Mouse (Mus musculus) right cerebral cortex, postnatal 4 days (tissue): ENCODE data around the gene Sptlc2.

Experiments
- DNase-seq: peaks from one replicate; pipeline ENCODE4 v3.0.0-alpha.2; 2022

The Sptlc2 gene

GRCm38 (mm10) chr12:87388122-87388774 lies at the start of gene Sptlc2:
Gene Sptlc2 (minus strand): TSS chr12:87388355.
- peak; percentile 97 for DNase-seq

GRCm38 (mm10) chr12:87428885-87429284 lies 40.7 kb upstream of the Sptlc2 start:
- DNase-seq, result no peak

- DNase-seq, result no peak
Observed at GRCm38 (mm10) chr12:87428295-87428694, 40.1 kb upstream of the Sptlc2 start.

DNA sequence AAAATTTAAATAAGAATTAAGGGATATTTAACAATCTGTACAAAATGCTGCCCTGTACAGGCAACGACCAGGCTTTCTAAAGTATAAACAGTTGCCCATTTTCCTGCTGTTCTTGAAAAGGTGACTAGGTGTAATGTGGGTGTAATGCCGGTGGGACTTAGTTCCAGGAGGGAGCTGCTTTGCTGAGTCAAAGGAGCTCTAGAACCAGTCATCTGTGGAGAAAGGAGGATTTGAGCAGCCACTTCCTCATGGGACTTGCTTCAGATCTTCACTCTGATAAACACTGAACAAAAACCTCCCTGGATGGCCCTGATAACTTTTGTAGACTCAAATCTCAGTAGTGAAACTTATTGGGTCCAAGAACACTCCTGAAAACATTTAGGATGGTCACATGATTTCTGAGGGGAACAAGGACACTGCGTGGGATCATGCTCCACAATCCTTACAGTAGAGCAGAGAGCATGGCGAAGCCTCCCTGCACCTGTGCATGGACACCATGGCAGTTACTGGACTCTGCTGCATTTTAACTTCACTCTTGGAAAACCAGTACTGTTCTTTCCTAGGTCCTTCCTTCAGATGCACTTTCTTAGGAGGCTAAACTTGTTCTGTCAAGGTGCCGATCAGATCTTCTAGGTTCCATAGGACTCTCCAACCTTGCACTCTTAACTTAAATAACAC lies 38.3 kb upstream of the Sptlc2 start:
- no peak for DNase-seq

DNA sequence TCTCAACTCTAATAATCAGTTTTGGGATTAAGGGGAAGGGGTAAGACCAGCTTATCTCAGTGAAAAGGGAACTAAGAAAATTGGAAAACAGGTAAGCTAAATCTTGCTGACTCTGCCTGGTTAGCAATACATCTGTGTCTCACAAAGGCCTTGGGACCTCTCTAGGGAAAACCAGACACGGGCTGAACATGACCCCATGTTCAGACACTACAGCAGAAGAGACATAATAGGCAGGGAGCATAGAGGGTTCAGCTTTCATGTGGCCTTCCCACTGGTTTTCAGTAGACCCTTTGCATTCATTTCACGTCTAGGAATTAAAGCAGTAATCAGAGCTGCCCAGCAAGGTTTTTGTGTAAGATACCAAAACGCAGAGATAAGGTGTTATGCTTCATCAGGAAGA lies 36.4 kb upstream of the Sptlc2 start:
- DNase-seq, result no peak

GRCm38 (mm10) chr12:87423700-87424099 lies 35.5 kb upstream of the Sptlc2 start:
- no peak for DNase-seq

DNA sequence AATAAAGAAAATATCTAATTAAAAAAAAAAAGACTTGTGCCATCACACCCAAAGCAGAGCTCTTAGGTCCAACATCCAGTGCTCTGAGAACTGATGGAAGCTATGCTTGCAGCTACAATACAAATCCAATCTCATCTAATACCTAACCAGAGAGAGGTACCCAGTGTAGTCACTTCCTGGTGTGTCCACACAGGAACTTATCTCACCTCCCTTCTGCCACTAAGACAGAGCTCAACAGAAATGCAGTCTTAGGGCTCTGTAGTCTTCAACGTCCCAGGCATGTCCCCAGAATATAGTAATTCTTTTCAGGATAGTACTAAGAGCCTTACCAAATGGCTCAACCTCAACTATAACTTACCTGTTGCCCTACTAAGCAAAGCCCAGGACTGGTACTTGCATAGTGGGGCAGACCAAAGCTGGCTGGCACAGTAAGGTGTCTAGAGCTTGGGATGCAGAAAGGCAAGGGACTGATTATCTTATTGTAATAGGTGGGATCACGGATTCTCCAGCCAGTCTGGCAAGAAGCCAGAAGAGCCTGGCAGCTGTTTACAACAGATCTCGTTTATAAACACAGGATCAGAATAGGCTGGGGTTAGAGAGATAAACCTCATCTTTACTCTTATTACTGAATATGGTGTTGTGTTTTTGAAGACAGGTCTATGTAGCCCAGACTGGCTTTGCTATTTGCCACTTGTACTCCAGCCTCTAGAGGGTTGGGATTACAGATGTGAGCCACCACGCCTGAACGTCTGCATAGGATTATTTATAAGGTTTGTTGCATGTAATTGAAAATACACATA lies 33.8 kb upstream of the Sptlc2 start:
- DNase-seq, result no peak

- no peak for DNase-seq
Observed at GRCm38 (mm10) chr12:87419974-87420485, 31.9 kb upstream of the Sptlc2 start.

DNA sequence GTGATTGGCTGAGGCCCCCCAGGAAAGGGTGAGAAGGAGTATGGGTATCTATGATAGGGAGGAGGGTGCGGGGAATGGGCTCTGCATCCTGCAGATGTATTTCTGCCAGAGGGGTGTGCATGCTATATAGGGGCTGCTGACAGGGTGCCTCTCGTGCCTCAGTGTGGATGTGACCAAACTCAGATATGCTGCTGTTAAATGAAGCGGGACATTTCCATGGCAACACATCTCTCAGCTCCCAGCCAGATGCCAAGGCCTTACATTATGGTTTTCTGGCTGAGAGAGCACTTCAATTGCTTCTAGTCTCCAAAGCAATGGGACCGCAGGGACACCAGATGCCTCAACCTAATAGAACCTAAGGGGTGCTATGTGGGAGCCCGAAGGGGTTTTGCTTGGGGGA lies 30.8 kb upstream of the Sptlc2 start:
- DNase-seq, result peak; percentile 14

DNA sequence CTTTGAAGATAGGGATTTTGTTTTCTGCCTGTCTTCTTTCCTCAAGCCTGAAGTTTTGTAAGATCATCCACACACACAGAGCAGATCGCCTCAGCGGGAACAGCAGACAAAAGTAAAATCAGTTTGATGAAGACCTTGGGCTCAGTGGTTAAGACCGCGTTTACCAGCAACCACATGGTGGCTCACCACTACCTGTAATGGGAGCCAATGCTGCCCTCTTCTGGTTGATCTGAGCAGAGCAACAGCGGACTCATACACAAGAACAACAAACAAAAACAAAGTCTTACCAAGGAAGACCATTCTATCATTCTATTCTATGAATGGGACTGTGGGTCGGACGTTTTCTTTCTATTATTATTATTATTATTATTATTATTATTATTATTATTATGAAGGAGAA lies 28.5 kb upstream of the Sptlc2 start:
- peak; percentile 37 for DNase-seq

DNA sequence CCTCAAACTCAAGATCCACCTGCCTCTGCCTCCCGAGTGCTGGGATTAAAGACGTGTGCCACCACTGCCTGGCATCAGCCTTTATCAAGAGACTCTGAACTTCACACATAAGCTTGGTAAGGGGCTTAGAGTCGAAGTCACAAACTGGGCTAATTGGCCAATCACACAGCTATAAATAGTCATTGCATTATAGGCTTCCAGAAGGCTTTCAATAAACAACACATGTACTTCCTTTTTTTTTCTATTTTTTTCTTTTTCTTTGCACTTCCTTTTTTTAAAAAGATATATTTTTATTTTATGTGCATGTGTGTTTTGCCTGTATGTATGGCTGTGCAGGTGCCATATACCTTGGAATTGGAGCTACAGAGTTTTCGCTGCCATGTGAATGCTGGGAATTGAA lies 27.2 kb upstream of the Sptlc2 start:
- DNase-seq, result no peak

GRCm38 (mm10) chr12:87413179-87413790 lies 25.1 kb upstream of the Sptlc2 start:
- DNase-seq, result peak; percentile 72

GRCm38 (mm10) chr12:87410999-87411398 lies 22.8 kb upstream of the Sptlc2 start:
- no peak for DNase-seq

DNA sequence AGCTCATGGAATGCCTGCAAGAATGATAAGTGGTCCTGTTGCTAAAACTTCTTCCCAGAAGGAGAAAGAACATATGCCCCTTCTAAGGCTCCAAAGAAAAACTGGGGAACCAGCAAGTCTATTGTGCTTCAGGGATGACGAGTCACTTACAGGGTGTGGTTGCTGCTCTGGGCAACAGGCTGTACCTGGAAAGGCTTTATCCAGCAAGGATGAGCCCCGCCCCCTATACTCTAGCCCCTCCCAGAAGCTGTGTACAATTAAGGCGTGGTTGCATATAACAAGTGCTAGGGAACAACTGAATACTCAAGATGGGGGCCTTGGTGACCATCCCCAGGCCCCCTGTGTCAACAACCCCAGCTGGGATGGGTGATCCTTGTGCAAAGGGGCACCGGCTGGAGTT lies 21.0 kb upstream of the Sptlc2 start:
- no peak for DNase-seq

DNA sequence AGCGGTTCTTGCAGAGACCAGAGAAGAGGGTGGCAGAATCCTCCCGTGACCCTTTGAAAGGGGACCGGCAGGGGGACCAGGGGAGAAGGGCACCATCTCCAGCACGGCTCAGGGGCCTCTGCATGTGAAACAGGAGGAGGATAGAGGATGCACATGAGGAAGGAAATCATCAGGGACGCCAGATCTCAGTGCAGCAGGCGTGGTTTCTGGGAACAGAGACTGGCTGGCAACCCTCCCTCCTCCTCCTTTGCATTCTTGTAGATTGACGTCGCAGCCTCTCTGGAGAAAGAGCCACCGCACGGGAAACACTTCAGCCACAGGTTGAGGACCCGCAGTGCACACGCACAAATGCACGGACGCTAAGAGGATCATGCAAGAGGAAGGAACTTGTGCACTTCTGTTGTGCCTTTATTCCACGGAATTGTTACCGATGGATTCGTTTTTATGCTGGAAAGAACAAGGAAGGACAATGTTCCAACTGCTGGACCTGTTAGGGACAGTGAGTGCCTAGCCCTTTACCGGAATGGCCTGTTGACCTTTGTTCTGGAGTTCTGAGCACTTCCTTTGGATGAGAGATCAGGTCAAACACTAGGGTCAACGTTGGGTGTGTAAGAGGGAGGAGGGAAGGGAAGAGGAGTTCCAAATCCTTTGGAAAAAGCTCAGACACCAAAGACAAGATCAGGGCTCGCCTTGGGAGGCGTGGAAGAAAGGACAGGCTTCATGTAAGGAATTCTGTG lies 19.9 kb upstream of the Sptlc2 start:
- no peak for DNase-seq

DNA sequence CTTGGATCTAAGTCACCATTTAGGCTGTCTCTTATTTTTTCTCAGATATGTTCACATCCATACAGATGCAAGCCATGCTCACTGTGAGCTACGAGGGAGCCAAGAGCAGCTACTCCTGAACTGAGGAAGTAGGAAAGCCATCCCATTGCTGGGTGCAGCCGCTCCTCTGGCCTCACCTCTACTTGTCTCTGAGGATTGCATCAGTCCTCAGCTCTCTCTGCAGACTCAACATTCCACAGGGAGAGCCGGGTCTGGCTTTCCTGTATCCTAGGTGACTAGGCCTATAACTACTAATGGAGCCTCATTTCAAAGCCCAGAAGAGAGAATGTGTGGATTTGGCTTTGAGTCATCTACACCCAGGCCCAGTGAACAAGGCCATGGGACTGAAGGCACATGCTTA lies 17.6 kb upstream of the Sptlc2 start:
- no peak for DNase-seq

DNA sequence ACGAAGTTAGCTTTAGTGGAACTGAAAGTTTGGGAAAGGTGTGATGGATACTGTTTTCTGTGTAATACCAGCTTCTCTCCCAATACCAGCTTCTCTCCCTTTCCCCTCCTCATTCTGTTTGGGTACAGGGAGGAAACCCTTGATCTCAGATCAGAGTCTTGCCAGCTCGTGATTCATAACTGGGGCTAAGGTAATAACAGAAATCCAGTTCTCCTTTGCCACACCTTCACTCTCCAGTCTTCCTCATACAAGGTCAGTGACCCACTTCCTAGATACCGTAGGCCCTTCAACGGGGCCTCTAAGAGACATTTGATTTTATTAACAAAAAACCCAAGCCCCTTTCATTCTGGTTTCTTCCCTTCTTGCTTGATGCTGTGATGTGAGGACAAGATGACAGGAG lies 17.0 kb upstream of the Sptlc2 start:
- no peak for DNase-seq

DNA sequence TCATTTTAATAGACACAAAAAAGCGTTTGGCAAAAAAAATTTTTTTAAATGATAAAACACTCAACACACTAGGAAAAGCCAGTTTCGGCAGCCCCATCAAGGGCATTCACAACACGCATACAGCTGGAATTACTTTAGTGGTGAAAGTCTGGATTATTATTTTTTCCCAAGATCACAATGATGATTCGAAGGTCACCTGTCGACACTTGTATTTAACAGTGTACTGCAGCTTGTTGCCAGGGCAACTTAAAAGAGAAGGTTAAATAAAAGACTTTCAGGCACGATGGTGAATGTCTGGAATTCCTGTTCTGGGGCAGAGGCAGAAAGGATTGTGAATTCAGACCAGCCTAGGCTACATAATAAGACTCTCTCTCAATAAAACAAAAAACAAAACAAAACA lies 13.7 kb upstream of the Sptlc2 start:
- DNase-seq, result no peak

- DNase-seq, result no peak
Observed at GRCm38 (mm10) chr12:87399119-87399819, 11.1 kb upstream of the Sptlc2 start.

GRCm38 (mm10) chr12:87397811-87398417 lies 9.8 kb upstream of the Sptlc2 start:
- no peak for DNase-seq

DNA sequence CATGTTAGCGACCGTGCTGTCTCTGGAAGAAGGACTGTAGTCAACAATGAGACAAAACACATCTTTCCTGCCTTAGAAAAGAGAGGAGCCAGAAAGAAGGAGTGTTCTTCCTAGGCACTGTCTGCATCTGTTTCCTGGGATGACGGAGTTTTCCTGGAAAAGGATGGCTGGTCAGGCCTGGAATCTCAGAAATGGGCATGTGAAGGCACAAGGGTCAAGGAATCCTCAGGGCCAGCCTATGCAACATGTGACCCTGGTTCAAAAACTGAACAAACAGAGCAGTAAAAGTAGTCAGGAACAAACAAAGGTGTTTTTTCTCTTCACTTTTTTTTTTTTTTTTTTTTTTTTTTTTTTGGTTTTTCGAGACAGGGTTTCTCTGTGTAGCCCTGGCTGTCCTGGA lies 9.0 kb upstream of the Sptlc2 start:
- no peak for DNase-seq

DNA sequence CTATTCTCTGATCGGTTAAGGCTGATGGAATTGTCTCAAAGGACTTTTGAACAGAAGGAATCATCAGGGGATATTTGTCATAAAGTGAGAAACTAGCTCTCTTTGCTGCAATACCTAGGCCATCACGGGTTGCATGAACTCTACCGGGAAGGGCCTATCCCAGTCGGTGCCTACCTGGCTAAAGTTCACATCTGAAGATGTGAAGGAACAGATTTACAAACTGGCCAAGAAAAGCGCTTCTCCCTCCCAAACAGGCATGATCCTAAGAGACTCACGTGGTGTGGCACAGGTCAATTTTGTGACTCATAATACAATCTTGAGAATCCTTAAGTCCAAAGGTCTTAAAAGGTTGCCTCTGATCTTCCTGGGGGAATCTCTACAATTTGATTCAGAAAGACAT lies 6.2 kb upstream of the Sptlc2 start:
- no peak for DNase-seq
